Mouse (Mus musculus): Measurements from ENCODE around the gene Hist1h2bq. TPM values are rescaled to one million over a fixed set of nuclear protein-coding genes. Genes with fewer than 3 reads are reported as not detected.

Hist1h2bq gene
- 1.1 TPM for polyA plus RNA-seq (2015; fragmentation: Illumina TruSeq; extraction: RNeasy Lipid Tissue Mini Kit (QIAGEN cat#74804); ENCODE audit: insufficient read depth, low replicate concordance)

GRCm38 (mm10) chr13:21810073-21810472, at the start of gene Hist1h2bq, which contains the start of gene Hist1h2ao:
Gene Hist1h2bq, minus strand, starts transcription at chr13:21810197.
Gene Hist1h2ao, plus strand, starts transcription at chr13:21810465.

GRCm38 (mm10) chr13:21833461-21833860, 23.5 kb upstream of the Hist1h2bq start, which contains the start of the genes Hist1h2ap and Hist1h2br:
Gene Hist1h2ap, minus strand, starts transcription at chr13:21833507.
Gene Hist1h2br, plus strand, starts transcription at chr13:21833743.

GRCm38 (mm10) chr13:21831418-21832394, 21.7 kb upstream of the Hist1h2bq start, which contains the start of gene Hist1h4n:
Gene Hist1h4n, minus strand, starts transcription at chr13:21832196.

GRCm38 (mm10) chr13:21811539-21811938, 1.5 kb upstream of the Hist1h2bq start, which contains the start of gene Hist1h4m:
Gene Hist1h4m, plus strand, starts transcription at chr13:21811746.

GRCm38 (mm10) chr13:21786899-21787629, 22.9 kb downstream of the Hist1h2bq start, which contains the start of the genes Hist1h2an and Hist1h2bp:
Gene Hist1h2an, minus strand, starts transcription at chr13:21787218.
Gene Hist1h2bp, plus strand, starts transcription at chr13:21787461.

GRCm38 (mm10) chr13:21783255-21783617, 26.8 kb downstream of the Hist1h2bq start, which contains the start of gene Hist1h3i:
Gene Hist1h3i, minus strand, starts transcription at chr13:21783370.

GRCm38 (mm10) chr13:21779767-21780731, 29.9 kb downstream of the Hist1h2bq start, which contains the start of gene Hist1h1b:
Gene Hist1h1b, minus strand, starts transcription at chr13:21780625.

Other genes with a start within 250 kb of the Hist1h2bq start
- not detected for gene Olfr1364, start 228.4 kb downstream of the Hist1h2bq start, polyA plus RNA-seq (2015; fragmentation: Illumina TruSeq; extraction: RNeasy Lipid Tissue Mini Kit (QIAGEN cat#74804); ENCODE audit: insufficient read depth, low replicate concordance)
- gene Olfr1362, start 196.2 kb downstream of the Hist1h2bq start, polyA plus RNA-seq (2015; fragmentation: Illumina TruSeq; extraction: RNeasy Lipid Tissue Mini Kit (QIAGEN cat#74804); ENCODE audit: insufficient read depth, low replicate concordance): not detected
- not detected for gene Olfr11, start 167.7 kb downstream of the Hist1h2bq start, polyA plus RNA-seq (2015; fragmentation: Illumina TruSeq; extraction: RNeasy Lipid Tissue Mini Kit (QIAGEN cat#74804); ENCODE audit: insufficient read depth, low replicate concordance)
- gene Olfr1361, start 146.8 kb downstream of the Hist1h2bq start, polyA plus RNA-seq (2015; fragmentation: Illumina TruSeq; extraction: RNeasy Lipid Tissue Mini Kit (QIAGEN cat#74804); ENCODE audit: insufficient read depth, low replicate concordance): not detected
- not detected for gene Olfr1360, start 132.8 kb downstream of the Hist1h2bq start, polyA plus RNA-seq (2015; fragmentation: Illumina TruSeq; extraction: RNeasy Lipid Tissue Mini Kit (QIAGEN cat#74804); ENCODE audit: insufficient read depth, low replicate concordance)
- not detected for gene Olfr1359, start 112.1 kb downstream of the Hist1h2bq start, polyA plus RNA-seq (2015; fragmentation: Illumina TruSeq; extraction: RNeasy Lipid Tissue Mini Kit (QIAGEN cat#74804); ENCODE audit: insufficient read depth, low replicate concordance)
- not detected for gene Hist1h2bl, start 94.1 kb downstream of the Hist1h2bq start, polyA plus RNA-seq (2015; fragmentation: Illumina TruSeq; extraction: RNeasy Lipid Tissue Mini Kit (QIAGEN cat#74804); ENCODE audit: insufficient read depth, low replicate concordance)
- not detected for gene Hist1h2ai, start 93.8 kb downstream of the Hist1h2bq start, polyA plus RNA-seq (2015; fragmentation: Illumina TruSeq; extraction: RNeasy Lipid Tissue Mini Kit (QIAGEN cat#74804); ENCODE audit: insufficient read depth, low replicate concordance)
- gene Hist1h3h, start 92.5 kb downstream of the Hist1h2bq start, polyA plus RNA-seq (2015; fragmentation: Illumina TruSeq; extraction: RNeasy Lipid Tissue Mini Kit (QIAGEN cat#74804); ENCODE audit: insufficient read depth, low replicate concordance): not detected
- not detected for gene Hist1h2bm, start 88.2 kb downstream of the Hist1h2bq start, polyA plus RNA-seq (2015; fragmentation: Illumina TruSeq; extraction: RNeasy Lipid Tissue Mini Kit (QIAGEN cat#74804); ENCODE audit: insufficient read depth, low replicate concordance)
- not detected for gene Hist1h4j, start 75.1 kb downstream of the Hist1h2bq start, polyA plus RNA-seq (2015; fragmentation: Illumina TruSeq; extraction: RNeasy Lipid Tissue Mini Kit (QIAGEN cat#74804); ENCODE audit: insufficient read depth, low replicate concordance)
- not detected for gene Hist1h4k, start 59.7 kb downstream of the Hist1h2bq start, polyA plus RNA-seq (2015; fragmentation: Illumina TruSeq; extraction: RNeasy Lipid Tissue Mini Kit (QIAGEN cat#74804); ENCODE audit: insufficient read depth, low replicate concordance)
- not detected for gene Hist1h2ak, start 56.4 kb downstream of the Hist1h2bq start, polyA plus RNA-seq (2015; fragmentation: Illumina TruSeq; extraction: RNeasy Lipid Tissue Mini Kit (QIAGEN cat#74804); ENCODE audit: insufficient read depth, low replicate concordance)
- gene Hist1h2bn, start 56.1 kb downstream of the Hist1h2bq start, polyA plus RNA-seq (2015; fragmentation: Illumina TruSeq; extraction: RNeasy Lipid Tissue Mini Kit (QIAGEN cat#74804); ENCODE audit: insufficient read depth, low replicate concordance): not detected
- gene Hist1h1b, start 29.6 kb downstream of the Hist1h2bq start, polyA plus RNA-seq (2015; fragmentation: Illumina TruSeq; extraction: RNeasy Lipid Tissue Mini Kit (QIAGEN cat#74804); ENCODE audit: insufficient read depth, low replicate concordance): not detected
- gene Hist1h3i, start 26.8 kb downstream of the Hist1h2bq start, polyA plus RNA-seq (2015; fragmentation: Illumina TruSeq; extraction: RNeasy Lipid Tissue Mini Kit (QIAGEN cat#74804); ENCODE audit: insufficient read depth, low replicate concordance): not detected
- gene Hist1h2an, start 23.0 kb downstream of the Hist1h2bq start, polyA plus RNA-seq (2015; fragmentation: Illumina TruSeq; extraction: RNeasy Lipid Tissue Mini Kit (QIAGEN cat#74804); ENCODE audit: insufficient read depth, low replicate concordance): not detected
- not detected for gene Hist1h2bp, start 22.7 kb downstream of the Hist1h2bq start, polyA plus RNA-seq (2015; fragmentation: Illumina TruSeq; extraction: RNeasy Lipid Tissue Mini Kit (QIAGEN cat#74804); ENCODE audit: insufficient read depth, low replicate concordance)
- not detected for gene Hist1h2ao, start 268 bp upstream of the Hist1h2bq start, polyA plus RNA-seq (2015; fragmentation: Illumina TruSeq; extraction: RNeasy Lipid Tissue Mini Kit (QIAGEN cat#74804); ENCODE audit: insufficient read depth, low replicate concordance)
- gene Hist1h4m, start 1.5 kb upstream of the Hist1h2bq start, polyA plus RNA-seq (2015; fragmentation: Illumina TruSeq; extraction: RNeasy Lipid Tissue Mini Kit (QIAGEN cat#74804); ENCODE audit: insufficient read depth, low replicate concordance): not detected
- not detected for gene Hist1h4n, start 22.0 kb upstream of the Hist1h2bq start, polyA plus RNA-seq (2015; fragmentation: Illumina TruSeq; extraction: RNeasy Lipid Tissue Mini Kit (QIAGEN cat#74804); ENCODE audit: insufficient read depth, low replicate concordance)
- gene Hist1h2ap, start 23.3 kb upstream of the Hist1h2bq start, polyA plus RNA-seq (2015; fragmentation: Illumina TruSeq; extraction: RNeasy Lipid Tissue Mini Kit (QIAGEN cat#74804); ENCODE audit: insufficient read depth, low replicate concordance): not detected
- 0.81 TPM for gene Hist1h2br, start 23.5 kb upstream of the Hist1h2bq start, polyA plus RNA-seq (2015; fragmentation: Illumina TruSeq; extraction: RNeasy Lipid Tissue Mini Kit (QIAGEN cat#74804); ENCODE audit: insufficient read depth, low replicate concordance)
- 1.2 TPM for gene Zfp184, start 134.9 kb upstream of the Hist1h2bq start, polyA plus RNA-seq (2015; fragmentation: Illumina TruSeq; extraction: RNeasy Lipid Tissue Mini Kit (QIAGEN cat#74804); ENCODE audit: insufficient read depth, low replicate concordance)
- not detected for gene Pom121l2, start 171.0 kb upstream of the Hist1h2bq start, polyA plus RNA-seq (2015; fragmentation: Illumina TruSeq; extraction: RNeasy Lipid Tissue Mini Kit (QIAGEN cat#74804); ENCODE audit: insufficient read depth, low replicate concordance)
- 1.6 TPM for gene Prss16, start 199.5 kb upstream of the Hist1h2bq start, polyA plus RNA-seq (2015; fragmentation: Illumina TruSeq; extraction: RNeasy Lipid Tissue Mini Kit (QIAGEN cat#74804); ENCODE audit: insufficient read depth, low replicate concordance)
- not detected for gene Hist1h2ah, start 225.4 kb upstream of the Hist1h2bq start, polyA plus RNA-seq (2015; fragmentation: Illumina TruSeq; extraction: RNeasy Lipid Tissue Mini Kit (QIAGEN cat#74804); ENCODE audit: insufficient read depth, low replicate concordance)
- gene Hist1h2bk, start 225.7 kb upstream of the Hist1h2bq start, polyA plus RNA-seq (2015; fragmentation: Illumina TruSeq; extraction: RNeasy Lipid Tissue Mini Kit (QIAGEN cat#74804); ENCODE audit: insufficient read depth, low replicate concordance): not detected
- gene Hist1h4i, start 231.2 kb upstream of the Hist1h2bq start, polyA plus RNA-seq (2015; fragmentation: Illumina TruSeq; extraction: RNeasy Lipid Tissue Mini Kit (QIAGEN cat#74804); ENCODE audit: insufficient read depth, low replicate concordance): 7.6 TPM
- not detected for gene Hist1h2ag, start 232.7 kb upstream of the Hist1h2bq start, polyA plus RNA-seq (2015; fragmentation: Illumina TruSeq; extraction: RNeasy Lipid Tissue Mini Kit (QIAGEN cat#74804); ENCODE audit: insufficient read depth, low replicate concordance)
- gene Hist1h2bj, start 233.0 kb upstream of the Hist1h2bq start, polyA plus RNA-seq (2015; fragmentation: Illumina TruSeq; extraction: RNeasy Lipid Tissue Mini Kit (QIAGEN cat#74804); ENCODE audit: insufficient read depth, low replicate concordance): not detected

All from spleen, adult 10 weeks (tissue).